Mouse (Mus musculus): ENCODE data around the gene Phka2.

The Phka2 gene

DNA sequence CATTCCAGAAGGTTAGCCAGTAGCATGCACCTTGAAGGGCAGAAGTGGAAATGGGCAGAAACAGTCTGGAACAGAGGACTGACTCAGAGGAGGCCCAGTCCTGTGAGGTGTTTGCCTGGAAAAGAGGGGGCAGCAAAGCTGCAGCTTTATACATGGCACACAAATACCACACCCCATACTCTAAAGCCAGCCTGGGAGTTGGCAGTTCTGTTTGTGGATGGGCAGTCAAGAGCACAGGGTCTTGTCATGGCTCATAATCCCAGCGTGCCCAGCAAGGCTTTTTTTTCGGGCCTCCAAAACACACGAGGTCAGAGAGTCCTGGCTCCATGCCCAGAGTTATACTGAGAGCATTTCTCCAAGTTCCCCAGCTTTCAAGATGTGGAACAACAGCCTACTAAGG lies 99.1 kb downstream of the Phka2 start:
- DNase-seq: no peak

DNA sequence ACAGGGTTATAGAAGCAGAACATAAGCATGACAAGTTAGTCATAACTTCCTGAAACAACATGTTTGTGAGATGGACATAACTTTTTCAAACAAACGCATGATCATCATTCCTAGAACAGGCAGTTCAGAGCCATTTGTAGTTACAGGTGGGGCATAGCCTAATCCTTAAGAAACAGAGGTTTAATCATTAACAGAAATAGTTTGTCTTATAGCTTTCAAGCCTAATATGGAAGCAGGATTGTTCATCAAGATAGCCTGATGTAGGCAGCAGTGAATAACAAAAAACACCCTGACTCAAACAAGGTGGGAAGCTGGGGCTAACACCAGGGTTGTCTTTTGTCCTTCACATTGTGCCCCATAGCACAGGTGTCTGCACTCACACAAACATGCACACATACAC lies 100.8 kb downstream of the Phka2 start:
- DNase-seq: no peak

DNA sequence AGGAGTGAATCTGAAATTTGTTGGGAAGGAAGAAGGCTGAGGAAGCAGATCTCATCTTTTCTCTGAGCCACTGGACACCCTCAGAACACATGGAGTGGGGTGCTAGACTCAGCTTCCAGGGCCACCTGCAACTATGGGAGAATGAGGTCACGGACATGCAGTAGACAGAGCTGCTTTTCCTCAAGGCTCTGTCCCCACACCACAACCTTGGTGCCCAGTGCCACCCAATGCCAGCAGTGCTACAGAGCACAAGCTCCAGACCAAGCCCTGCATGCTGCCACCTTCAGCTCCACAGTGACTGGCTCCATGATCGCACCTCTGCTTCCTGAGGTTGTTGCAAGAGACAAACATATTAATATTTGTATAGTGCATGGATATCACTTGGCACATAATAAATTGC lies 101.3 kb downstream of the Phka2 start:
- no peak for DNase-seq

DNA sequence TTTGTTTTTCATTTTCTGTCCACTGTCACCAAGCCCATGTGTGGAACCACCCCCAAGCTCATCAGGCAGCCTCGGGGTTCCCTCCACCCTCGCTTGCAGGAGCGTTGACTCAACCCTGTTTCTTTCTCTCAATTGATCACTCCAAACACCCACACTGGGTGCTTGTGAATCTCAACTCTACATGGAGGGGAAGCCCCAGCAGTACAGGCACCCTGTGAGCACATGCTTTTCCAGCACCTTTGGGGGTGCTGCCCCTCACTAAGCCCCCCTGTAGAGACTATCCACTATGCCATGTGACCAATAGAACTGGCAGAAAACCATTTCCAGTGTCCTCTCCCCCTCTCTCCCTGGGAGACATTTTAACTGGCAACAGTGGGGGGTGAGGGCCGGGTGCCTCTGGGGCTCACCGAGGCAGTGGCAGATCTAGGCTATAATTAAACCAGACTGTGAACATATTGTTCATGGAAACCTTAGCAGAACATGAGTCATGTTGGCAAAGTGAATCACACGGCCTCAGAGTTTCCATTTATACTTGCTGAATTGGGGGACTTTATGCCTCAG lies 102.1 kb downstream of the Phka2 start:
- no peak for DNase-seq

DNA sequence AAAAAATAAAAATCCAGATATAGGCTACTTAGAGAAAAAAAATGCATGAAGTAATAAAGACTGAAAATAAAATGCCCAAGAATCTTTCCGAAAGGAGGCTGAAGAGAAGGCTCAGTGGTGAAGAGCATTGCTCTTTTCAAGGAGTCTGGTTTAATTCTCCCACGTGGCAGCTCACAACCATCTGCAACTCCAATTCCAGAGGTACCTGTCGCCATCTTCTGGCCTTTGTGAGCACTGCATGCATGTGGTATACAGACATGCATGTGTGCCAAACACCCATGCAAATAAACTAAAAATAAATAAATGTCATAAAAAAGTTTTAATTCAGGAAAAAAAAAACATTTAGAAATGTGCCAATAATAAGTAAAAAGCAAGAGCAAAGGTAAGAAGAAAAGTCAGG lies 107.9 kb downstream of the Phka2 start:
- DNase-seq: peak; percentile 44

DNA sequence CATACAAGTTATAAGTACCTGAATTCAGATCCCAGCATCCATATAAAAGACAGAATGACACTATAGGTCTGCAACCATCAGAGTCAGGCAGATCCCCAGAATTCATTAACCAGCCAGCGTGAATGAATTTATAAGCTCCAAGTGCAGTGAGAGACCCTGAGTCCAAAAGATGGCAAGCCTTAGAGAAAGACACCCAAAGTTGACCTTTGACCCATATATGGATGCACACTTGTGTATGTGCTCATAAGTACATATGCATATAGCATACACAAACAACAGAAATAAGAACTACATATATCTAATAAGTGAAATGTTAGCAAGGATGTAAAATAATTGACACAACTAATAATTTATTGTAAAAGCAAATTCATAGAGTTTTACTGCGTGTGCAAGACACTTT lies 108.5 kb downstream of the Phka2 start:
- no peak for DNase-seq

DNA sequence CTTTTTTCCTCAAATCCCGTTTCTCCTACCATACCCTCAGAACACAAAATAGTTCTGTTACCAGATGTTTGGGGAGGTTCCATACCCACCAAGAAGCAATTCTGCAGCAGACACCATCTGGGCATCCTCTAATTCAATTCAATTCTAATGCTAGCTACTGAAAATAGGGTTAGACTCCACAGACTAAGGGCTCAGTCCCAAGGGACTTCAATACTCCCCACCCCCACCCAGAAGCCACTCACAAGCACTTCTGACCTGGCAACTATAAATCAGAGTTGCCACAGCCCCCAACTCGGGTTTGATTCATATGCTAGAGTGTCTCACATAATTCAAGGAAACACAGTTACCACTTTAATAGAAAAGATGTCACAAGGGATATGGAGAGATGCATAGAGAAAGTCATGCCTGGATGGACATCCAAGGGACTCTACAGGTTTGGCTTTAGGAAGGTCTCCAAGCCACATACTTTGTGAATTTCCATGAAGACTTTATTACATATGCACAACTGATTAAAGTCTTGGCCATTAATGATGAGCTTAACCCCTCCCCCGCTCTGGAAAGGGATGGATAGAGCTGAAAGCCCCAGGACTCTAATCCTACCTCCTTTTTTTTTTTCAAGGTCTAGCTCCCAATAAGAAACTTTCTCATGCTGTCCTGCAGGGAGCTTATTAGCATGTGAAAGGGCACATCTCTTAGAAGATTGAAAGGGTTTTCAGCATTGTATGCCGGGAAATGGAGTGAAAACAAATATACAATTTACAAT lies 109.1 kb downstream of the Phka2 start:
- DNase-seq: no peak
